Mouse (Mus musculus) thymus, adult 18-20 months (tissue): ENCODE results near the gene Eif4g2.

Experiments used
- DNase-seq, 2 experiments: peaks; one replicate each; pipeline ENCODE4 v3.0.0; 2022; ENCODE audit warnings: mixed read lengths in 2 of 2

Gene Eif4g2

GRCm38 (mm10) chr7:111082822-111083732, at the start of gene Eif4g2:
Eif4g2 (minus strand) TSS chr7:111083030.
- DNase-seq: peak; percentile 99

GRCm38 (mm10) chr7:111132596-111132995, 49.8 kb upstream of the Eif4g2 start:
- no peak for DNase-seq

GRCm38 (mm10) chr7:111126636-111127395, 44.0 kb upstream of the Eif4g2 start:
- DNase-seq: no peak

DNA sequence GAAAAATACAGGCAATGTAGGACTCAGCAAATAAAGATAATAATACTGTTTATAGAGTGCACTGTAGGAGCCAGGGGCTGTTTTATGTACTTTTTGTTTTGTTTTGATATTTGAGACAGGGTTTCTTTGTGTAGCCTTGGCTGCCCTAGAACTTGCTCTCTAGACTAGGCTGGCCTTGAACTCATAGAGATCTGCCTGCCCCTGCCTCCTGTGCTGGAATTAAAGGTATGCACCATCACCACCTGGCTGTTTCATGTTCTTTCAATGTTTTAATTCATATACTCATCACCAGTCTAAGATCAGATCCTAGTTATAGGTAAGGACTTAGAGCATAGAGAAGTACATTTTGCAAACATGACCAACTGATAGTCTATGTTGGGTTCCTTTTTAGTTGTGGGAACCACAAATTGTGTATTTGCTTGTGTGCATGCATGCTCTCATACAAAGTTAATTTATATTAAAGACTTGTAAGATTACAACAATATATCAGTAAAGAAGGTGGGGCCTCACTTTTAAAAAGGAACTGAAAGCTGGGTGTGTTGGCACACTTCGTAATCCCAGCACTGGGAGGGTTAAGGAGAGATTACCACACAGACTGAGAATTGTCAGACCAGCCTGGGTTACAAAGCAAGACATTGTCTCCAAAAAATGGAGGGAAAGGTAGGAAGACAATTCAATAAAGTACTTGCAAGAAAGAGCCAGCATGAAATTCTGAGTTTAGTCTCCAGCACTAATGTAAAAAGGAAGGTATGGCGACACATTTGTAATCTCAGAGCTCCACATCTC, 41.1 kb upstream of the Eif4g2 start:
- no peak for DNase-seq

DNA sequence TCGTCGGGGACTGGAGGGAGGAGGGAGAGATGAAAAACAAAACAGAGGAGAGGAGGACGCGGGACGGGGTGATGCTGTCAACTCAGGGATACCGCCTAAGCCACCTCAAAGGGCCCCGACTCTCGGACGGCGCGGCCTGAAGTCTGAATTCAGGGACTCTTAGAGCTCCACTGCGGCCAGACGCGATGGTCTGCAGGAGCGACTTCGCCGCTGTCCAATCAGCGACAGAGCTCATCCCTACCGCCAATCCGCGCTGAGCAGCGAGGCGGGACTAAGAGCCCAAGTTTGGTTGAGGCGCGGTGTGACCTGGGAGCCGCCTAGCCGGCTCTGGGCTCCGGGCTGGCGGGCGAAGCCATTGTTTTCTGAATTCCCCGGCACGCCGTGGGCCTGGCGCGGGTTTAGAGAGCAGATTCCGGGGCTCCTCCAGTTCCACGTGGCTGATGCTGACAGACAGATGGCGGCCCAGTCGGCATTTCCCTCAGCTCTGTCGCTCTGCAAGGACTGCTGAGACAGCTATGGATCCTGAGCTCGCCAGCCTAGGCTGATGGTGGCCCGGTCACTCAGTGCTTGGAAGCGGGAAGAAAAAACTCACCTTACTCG, 39.8 kb upstream of the Eif4g2 start:
- peak; percentile 95 for DNase-seq

DNA sequence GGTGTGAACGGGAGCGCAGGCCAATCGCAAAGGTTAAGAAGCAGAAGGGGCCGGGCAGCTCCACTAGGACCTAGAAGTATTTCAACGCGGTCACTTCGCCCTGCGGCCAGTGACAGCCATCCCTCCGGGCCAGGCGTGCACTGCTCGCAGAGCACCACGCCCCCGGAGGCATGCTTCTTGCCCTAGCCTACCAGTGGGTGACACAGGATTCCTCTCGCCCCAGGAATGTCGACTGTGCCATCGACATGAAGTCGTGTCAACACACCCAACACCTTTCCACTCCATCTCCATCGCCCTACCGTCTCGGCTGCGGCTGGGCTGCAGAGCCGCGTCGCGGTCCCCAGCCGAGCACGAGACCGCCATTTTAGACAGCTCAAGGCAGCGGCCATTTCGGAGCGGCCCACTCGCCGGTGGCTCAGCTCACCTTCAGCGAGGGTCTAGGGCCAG, 39.3 kb upstream of the Eif4g2 start:
- peak in 1 of 2 experiments; percentile 44 for DNase-seq

DNA sequence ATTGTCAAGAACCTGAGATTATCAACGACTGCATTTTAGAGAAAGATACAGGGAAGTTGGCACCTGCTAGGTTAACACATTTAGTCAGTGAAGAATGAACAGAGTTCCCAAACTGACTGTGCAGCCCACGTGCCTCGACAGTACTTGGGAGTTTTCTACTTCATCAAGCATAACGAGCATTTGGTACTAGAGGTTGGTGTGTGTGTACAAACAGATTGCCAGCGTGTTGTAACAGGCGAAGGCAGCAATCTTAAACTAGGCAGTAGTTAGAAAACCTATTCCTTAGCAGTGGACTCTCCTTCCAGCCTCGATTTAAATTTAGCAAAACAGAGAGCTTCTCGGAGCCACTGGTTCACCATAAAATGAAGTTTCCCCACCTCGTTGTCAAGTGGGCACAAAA, 38.7 kb upstream of the Eif4g2 start:
- no peak for DNase-seq

GRCm38 (mm10) chr7:111109561-111109960, 26.7 kb upstream of the Eif4g2 start:
- no peak for DNase-seq

DNA sequence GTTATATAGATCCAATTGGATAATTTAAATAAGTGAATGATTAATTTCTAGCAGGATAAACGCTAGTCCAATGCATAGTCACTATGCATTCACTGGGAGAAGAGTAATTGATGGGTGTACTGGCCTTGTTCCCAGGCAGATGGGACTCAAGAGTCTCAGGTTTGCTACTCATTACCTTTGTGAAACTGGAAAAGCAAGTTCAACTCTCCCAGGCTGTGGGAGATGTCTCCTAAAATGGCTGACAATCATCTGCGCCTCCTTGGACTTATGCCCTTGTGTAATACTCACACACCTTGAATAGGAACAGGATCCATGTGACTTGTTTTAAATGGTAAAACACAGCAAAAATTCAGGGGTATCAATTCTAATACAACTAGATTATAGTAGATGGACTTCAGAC, 26.3 kb upstream of the Eif4g2 start:
- DNase-seq: no peak

DNA sequence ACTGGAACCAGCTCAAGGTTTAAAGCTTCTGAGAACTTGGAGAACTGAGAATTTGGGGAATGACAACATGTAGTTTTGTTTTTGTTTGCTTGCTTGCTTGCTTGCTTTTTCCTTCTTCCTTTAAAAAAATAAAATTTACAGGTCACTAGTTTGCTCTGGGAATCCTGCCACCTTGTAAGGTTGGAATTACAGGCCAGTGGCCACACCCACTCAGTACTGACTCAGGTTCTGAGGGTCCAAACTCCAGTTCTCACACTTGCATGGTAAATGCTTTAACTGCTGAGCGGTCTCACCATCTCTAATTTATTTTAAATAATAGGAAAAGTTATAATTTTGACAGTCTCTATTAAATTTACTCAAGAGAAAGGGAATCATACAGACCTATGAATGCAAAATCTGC, 15.4 kb upstream of the Eif4g2 start:
- no peak for DNase-seq

DNA sequence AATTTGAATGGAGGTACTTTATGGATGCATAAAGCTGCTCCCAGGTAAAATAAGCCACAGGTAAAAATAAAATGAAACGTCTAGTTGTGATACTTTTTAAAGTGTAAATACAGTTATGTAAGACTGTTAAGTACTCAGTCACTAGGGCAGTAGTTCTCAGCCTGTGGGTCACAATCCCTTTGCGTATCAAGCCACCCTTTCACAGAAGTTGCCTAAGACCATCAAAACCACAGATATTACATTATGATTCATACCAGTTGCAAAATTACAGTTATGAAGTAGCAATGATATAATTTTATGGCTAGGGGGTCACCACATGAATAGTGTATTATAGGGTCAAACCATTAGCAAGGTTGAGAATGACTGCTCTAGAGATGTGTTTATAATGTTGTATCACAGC, 12.3 kb upstream of the Eif4g2 start:
- no peak for DNase-seq

GRCm38 (mm10) chr7:111085153-111085552, 2.3 kb upstream of the Eif4g2 start:
- DNase-seq: no peak

GRCm38 (mm10) chr7:111084443-111084842, 1.6 kb upstream of the Eif4g2 start:
- DNase-seq: no peak

DNA sequence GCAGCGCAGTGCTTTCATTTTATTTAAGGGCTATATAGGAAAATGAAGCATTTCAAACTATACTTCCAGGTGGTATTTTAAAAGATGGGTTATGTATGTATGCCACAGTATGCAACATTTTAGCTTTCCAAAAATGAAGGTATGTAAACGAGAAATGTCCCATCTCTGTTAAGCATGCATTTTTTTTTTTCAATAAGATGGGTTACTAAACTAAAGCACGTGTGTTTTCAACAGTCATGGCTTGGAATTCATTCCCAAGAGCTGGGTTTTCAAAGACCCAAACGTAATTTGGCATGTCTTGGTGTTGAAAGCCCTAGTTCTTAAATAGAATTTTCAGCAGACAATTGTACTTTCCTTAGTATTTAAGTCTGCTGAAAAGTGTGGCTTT, 897 bp upstream of the Eif4g2 start:
- DNase-seq: no peak

GRCm38 (mm10) chr7:111082043-111082821, 598 bp downstream of the Eif4g2 start:
- DNase-seq: peak; percentile 77 to 82

- no peak for DNase-seq
Observed at GRCm38 (mm10) chr7:111080876-111081275, 2.0 kb downstream of the Eif4g2 start.

DNA sequence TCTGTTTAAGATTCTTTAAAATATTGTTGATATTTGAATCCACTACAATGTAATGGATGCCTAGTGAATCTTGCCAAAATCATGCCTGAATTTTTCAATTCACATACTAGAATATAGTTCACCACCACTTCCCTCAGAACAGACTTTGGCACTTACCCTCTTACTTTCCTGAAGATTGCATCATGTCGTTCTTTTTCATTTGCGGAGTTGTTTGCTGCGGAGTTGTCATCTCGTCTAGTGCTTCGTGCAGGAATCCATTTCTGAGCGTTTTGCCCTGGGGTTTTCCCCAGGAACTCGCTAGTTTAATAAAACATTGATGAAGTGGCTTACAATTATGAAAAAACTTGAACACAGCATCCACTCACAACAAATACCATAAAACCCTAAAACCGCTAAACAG, 2.8 kb downstream of the Eif4g2 start:
- DNase-seq: no peak

DNA sequence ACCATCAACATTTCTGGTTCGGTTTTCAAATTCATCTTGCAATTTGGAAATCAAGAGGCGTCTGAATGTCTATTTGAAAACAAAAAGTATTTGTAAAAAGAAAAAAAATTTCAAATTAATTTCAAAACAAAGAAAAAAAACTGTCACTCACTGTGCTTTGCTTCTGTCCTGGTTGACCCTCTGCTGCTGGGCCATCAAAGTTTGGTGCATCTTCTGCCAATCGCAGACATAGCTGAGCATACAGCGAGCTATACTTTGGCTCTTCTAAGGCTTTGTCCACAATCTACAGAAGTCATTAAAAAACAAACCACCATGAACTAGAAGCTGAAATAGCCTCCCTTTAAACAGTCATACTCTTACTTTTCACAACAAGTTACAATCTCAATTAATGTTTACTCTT, 4.6 kb downstream of the Eif4g2 start:
- no peak for DNase-seq

DNA sequence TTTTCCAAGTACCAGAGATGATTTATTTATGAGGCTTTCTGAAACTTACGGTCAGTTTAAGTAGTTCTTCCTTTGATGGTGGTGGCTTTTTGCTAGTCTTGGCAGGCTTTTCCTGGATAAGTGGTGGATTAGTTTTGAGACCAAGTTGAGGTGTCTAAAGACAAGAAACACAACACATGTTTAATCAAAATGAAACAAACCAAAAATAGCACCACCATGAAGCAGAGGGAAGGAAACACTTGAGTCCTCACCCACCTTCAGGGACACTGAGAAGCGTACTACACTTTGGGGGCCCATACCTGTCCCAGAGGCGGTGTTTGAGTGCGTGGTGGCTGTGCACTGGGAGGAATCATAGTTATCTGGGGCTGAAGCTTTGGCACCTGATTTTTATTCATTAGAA, 7.5 kb downstream of the Eif4g2 start:
- DNase-seq: no peak

GRCm38 (mm10) chr7:111072410-111072809, 10.4 kb downstream of the Eif4g2 start:
- DNase-seq: no peak

DNA sequence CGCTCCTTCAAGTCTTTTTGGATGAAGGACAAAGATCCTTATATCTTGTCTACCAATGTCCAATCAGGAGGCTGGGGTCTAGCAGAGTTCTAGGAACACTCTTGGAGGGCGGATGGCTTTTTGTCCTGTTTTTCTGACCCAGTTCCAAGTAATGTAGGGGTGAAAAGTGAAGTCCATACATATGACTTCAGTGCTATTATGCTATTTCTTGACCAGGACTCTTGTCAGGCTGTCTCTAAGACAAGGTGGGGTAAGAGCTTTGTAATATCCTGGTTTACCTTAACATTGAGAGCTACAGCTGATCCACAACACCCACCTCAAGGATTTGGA, 12.7 kb downstream of the Eif4g2 start:
- no peak for DNase-seq
